Mouse (Mus musculus) E14TG2a.4 (cell line): ENCODE data around the gene Rab26.

ENCODE experiments used
- CTCF ChIP-seq: conservative IDR thresholded peaks from 2 replicates; pipeline ENCODE4 v1.5.1; 2014; ENCODE audit warnings: low read length
- NANOG ChIP-seq: IDR thresholded peaks from 2 replicates; pipeline ENCODE4 v1.6.1; 2014; ENCODE audit warnings: borderline replicate concordance, low read length, mixed read lengths
- POU5F1 ChIP-seq: IDR thresholded peaks from 2 replicates; pipeline ENCODE4 v1.6.1; 2014; ENCODE audit warnings: low read length, borderline replicate concordance

- TF ChIP-seq CTCF, result no peak
- TF ChIP-seq POU5F1, result no peak
- TF ChIP-seq NANOG, result no peak
Observed at GRCm38 (mm10) chr17:24559146-24559545, 25.1 kb upstream of the Rab26 start.
